ENCODE assay signal across 14 mouse cellular contexts in genomic region chr3:59010276-59010675, GRCm38 (mm10).
"Had no signal": no experiment of that assay in that cellular context is flagged by ENCODE, and none has a peak within 500 bp of the region (broad histone marks: within the 10 kb centered on the region; RNA-seq: fewer than 3 reads in every experiment).

No protein-coding gene starts in this region.

- H3K36me3 ChIP-seq: lung, embryonic 15.5 days; midbrain, embryonic 12.5 days; neural tube, embryonic 12.5 days; stomach, embryonic 15.5 days had no signal

- H3K4me1 ChIP-seq: neural tube, embryonic 12.5 days had no signal

- H3K27me3 ChIP-seq: neural tube, embryonic 12.5 days; stomach, embryonic 15.5 days had no signal

- ATAC-seq: liver, postnatal 0 days; lung, postnatal 0 days had no signal

- H3K4me3 ChIP-seq: lung, embryonic 15.5 days; midbrain, embryonic 12.5 days; neural tube, embryonic 12.5 days; stomach, embryonic 15.5 days had no signal

- H3K9me3 ChIP-seq: lung, embryonic 15.5 days; midbrain, embryonic 12.5 days; neural tube, embryonic 12.5 days; stomach, embryonic 15.5 days had no signal

- DNase-seq: liver, postnatal 0 days; lung, adult 2 months; lung, postnatal 14 days; lung, postnatal 36 days; midbrain, embryonic 14.5 days; right cerebral cortex, postnatal 14 days; thymus, adult 2 months; thymus, postnatal 25 days; thymus, postnatal 4 days had no signal
